Mouse (Mus musculus): ENCODE data around the gene Pnck.

- TF ChIP-seq CTCF (IDR thresholded peaks at IDR 0.05; ENCODE audit: insufficient read depth, low read length): no peak
- peak; percentile 81; the same call in 1 of the 2 replicates for TF ChIP-seq POLR2A (IDR thresholded peaks at IDR 0.05; ENCODE audit: borderline replicate concordance, extremely low read depth, low read depth, low read length)
These were observed 13.1 kb upstream of the Pnck start, which contains the start of gene Slc6a8 for GRCm38 (mm10) chrX:73672879-73673618.
